Mouse (Mus musculus) thymus, adult 18-20 months (tissue): ENCODE measurements around the gene Msi2.

Experiments
- DNase-seq, 2 experiments: peaks; one replicate each; pipeline ENCODE4 v3.0.0; 2022; ENCODE audit warnings: mixed read lengths in 2 of 2

Msi2 gene

GRCm38 (mm10) chr11:88634627-88635026 is 83.7 kb downstream of the Msi2 start:
- no peak for DNase-seq

DNA sequence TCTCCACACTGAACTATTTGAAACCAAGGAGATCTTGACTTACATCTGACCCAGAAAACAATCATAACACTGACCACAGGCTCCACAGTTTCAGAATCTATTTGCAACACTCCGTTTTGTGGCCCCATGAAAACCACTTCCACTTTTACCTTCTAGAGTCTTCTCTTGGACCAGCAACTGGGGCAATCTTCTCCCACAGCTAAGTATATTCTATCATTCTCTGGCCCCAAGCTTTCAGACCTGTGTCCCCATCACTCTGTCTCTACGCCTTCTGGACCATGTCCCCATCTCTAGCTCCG is 86.4 kb downstream of the Msi2 start:
- DNase-seq: no peak

DNA sequence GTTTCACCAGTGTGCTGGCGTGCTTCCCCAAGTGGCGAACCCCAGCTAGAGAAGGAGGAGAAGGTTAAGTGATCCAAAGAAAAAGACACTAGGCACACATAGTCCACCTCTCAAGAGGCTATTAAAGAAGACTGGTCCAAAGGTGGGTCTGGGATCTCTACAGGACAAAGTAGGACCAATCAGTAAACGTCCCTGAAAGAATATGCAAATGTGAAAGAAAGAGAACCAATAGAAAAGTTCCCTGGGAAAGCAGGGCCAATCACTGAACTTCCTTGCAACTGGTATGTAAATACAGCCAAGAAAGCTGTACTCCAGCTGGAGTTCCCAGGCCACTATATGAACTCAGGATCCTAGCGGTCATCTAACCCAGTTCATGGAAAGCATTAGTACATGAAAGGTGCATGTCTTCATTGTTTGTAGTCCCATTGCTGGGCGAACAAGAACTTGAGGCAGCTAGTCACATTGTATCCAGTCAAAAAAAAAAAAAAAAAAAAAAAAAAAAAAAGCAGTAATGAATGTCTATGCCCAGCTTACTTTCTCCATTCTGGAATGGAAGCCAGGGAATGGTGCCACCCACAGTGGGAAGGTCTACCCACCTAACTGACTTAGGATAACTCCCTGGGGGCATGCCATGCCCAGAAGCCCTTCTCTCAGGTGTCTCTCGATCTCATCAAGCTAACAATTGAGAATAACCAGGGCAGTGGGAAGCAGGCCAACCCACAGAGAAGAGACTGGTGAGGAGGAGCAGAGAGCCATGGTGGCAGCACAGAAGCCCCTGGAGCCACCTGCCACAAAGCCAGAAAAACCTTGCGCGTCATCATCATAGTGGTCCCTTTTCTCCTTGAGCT is 87.0 kb downstream of the Msi2 start:
- DNase-seq: no peak

- DNase-seq: no peak
Measured at GRCm38 (mm10) chr11:88629619-88630018, 88.7 kb downstream of the Msi2 start.

- no peak for DNase-seq
Measured at GRCm38 (mm10) chr11:88629165-88629564, 89.1 kb downstream of the Msi2 start.

DNA sequence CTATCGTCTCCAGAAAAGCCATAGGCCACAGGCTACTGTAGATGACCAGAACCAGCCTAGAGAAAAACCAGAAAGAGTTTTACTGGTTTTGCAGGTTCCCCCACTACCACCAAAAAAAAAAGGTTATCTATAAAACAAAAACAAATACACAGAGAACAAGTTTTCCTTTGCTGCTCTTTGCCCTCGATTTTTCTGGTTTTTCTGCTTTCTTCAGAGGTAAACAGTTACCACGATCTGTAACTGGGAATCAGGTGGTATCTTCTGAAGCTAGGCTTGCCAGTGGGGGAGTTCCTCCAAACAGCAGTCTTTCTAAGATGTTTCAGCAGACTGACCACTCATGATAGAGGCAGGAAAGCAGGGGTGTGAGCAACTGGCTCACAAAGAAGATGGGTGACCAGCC is 89.6 kb downstream of the Msi2 start:
- no peak for DNase-seq

DNA sequence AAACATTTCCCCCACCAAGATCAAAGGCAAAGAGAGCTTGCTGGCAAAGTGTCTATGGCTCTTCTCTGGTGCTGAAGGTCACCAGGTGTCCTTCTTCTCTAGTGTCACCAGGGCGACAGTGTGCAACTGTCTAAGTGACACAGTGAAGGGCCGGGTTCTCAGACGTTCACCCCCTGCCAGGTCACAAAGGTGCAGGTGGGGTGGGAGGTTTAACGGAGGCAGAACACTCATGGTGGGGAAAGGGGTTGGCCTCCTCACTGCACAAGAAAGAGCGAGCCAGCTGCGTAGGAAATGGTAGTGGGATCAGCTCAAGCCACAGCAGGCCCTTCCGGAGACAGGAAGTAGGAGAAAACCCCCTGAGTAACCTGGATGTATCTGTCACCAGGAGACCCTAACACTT is 91.0 kb downstream of the Msi2 start:
- DNase-seq: peak; percentile 62 to 82

GRCm38 (mm10) chr11:88626576-88626975 is 91.7 kb downstream of the Msi2 start:
- no peak for DNase-seq

DNA sequence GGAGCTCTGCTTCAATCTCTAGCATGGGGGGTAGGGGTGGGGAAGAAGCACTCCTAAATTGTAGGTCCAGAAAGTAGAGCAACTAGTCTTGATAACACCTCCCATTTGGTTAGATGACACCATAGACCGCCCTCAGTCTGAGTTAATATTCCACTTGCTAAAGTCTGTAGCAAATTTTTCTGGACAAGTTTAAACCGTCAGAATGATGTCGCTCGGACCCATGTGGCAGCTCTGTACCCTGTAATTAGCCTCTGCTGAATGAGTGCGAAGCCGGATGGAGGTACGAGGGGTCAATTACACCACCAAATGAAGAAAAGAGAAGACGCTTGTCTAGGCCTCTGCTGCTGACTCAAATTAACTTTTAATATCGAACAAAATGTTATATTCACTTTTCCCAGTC is 92.3 kb downstream of the Msi2 start:
- DNase-seq: no peak

- no peak for DNase-seq
Measured at GRCm38 (mm10) chr11:88625063-88625462, 93.2 kb downstream of the Msi2 start.

DNA sequence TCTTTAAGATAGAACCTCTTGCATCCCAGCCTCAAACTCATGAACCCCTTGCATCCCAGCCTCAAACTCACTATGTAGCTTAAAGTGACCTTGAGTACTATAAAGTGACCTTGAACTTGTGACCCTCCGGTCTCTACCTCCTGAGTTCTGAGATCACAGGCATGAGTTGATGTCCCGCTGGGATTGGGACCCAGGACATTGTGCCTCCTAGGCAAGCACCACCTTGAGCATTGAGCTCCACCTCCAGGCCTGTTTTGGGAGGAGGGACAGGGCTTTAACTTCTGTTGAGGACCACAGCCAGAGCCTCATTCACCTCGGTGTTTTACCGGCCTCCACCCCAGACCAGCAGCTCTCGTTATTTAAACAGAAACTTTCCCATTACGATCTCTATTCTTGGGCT is 93.7 kb downstream of the Msi2 start:
- DNase-seq: no peak

DNA sequence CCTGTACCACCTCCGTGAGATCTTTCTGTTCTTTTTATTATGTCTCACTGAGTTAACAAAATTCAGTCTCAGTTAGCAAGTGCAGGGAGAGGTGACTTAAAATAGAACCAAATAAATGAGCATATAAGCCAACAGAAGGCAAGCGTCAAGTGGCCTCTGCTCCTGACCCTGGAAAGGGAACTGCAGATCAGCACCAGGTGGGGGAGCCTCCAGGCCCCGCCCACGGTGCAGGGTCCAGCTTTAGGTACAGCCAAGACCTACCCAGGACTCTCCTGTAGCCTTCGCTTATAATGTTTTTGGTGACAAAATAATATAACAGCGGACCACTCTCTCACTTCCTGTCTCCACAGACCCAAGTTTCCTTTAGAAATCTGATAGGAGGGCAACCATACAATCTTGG is 94.6 kb downstream of the Msi2 start:
- no peak for DNase-seq

GRCm38 (mm10) chr11:88622496-88622895 is 95.8 kb downstream of the Msi2 start:
- DNase-seq: no peak

DNA sequence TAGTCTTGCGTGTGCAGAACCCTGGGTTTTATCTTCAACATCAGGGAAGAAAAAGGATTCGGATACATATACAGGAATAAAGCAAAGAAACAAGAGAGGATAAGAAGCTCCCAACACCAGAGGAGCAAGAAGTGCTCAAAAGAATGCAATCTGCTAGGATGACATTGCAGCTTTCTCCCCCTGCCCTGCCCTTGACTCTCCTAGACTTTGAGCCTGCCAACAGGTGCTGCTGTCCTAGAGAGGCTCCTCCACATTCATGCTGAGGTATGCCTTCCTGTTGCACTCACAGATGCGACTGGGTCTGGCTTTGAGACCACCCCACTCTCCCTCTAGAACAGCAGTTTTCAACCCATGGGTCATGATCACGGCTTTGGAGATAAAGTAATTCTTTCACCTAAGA is 96.5 kb downstream of the Msi2 start:
- DNase-seq: no peak

DNA sequence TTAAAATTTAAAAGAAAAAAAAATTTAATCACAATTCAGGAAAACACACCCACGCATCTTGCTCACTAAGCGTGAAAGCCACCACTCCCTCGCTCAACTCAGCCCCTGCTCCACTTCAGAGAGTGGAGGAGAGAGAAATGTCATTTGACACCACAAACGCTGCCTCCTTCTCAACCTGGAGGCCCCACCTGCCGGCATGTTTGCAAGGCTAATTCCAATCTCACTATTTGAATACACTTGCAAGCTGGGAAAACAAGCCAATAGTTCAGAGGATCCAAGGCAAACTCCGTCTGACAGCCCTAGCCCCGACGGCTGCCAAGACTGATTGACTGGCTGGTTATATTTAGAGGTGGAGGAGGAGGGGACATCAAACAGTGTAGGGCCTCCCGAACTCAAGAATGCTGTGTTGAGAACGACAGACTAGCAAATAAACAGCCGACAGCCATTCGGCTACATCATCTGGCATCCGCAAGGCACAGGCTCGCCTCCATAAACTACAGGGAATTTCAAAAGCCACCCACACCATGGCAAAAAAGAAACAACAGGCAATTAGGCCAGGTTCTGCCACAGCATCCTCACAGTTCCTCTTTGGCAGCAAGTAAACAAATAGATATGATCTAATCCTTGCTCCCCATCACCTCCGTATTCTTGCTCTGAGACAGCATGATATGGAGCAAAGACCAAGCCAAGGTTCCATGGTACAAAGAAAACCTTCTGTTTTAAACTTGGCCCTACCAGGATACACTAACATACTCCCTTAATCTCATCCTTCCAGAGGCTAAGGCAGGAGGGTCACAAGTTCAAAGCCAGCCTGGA is 97.9 kb downstream of the Msi2 start:
- DNase-seq: peak; percentile 37 to 74

DNA sequence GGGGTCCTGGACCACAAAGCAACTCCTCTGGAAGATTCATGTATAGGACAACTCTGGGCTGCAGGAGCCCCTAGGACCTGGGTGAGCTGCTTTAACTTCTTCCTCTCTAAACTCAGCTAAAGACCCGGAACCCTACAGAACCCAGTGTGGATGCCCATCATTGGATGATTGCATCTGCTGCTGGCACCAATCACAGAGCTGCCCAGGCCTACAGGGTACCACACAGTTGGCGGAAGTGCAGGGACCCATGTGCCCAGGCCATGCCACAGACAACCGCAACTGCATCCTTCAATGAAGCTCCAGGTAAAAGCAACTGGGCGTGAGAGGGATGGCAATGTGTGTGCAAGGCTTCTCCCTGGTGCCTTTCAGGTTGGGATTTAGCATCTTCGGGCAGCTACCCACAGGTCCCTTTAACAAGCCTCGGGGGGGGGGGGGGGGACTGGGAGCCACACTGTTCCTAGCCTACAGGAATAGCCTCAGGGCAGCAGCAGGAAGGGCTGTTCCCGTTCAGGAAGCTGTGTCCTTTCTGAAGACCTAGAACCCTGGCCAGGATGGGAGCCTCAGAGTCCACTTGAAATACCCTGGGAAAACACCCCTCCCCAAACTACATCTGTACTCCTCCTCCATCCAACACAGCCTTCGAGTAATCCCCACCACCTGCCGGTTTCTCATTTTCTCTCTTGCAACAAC is 98.7 kb downstream of the Msi2 start:
- DNase-seq: no peak

- peak; percentile 48 to 70 for DNase-seq
Measured at GRCm38 (mm10) chr11:88618732-88619309, 99.5 kb downstream of the Msi2 start.

DNA sequence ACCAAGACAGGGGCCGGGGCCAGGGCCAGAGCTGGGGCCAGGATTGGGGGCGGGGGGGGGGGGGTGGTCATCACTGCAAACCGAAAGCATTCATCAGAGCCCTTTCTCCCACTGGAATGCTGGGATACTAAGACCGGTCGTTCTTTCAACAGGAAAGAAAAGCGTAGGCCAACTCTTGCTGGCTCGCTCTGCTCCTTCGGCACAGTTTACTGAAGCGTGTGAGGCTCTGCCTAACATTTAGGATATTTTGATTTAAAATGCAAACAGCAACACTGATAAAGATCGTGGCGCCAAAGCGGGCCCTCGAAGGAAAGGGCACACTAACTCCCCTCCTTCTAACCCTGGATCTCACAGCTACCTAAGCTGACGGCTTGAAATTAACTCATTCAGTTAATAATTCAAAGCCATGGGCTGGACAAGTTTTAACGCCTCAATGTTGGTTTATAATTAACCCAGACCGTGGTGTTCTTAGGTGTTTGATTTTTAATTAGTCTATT is 100.3 kb downstream of the Msi2 start:
- DNase-seq: no peak

DNA sequence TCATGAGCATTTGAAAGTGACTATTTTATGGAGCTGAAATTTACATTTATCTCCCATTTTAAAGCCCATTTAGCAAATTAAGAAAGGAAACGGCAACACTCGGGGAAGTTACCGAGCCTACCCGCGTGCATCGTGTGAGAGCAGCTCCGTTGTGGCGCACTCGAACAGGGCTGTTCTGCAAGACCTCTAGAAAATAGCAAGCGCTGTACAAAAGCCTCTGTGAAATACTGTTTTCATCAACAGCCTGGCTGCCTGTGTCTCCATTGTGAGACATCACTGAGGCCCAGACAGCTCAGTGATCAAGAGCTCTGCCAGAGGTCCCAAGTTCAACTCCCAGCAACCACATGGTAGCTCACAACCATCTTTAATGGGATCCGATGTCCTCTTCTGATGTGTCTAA is 100.9 kb downstream of the Msi2 start:
- DNase-seq: no peak

- no peak for DNase-seq
Measured at GRCm38 (mm10) chr11:88614527-88615305, 103.6 kb downstream of the Msi2 start.

GRCm38 (mm10) chr11:88613771-88614526 is 104.4 kb downstream of the Msi2 start:
- DNase-seq: peak; percentile 58 to 73

GRCm38 (mm10) chr11:88613008-88613407 is 105.3 kb downstream of the Msi2 start:
- DNase-seq: no peak
